Mouse (Mus musculus) hindbrain, embryonic 15.5 days (tissue): Measurements from ENCODE around the gene Pithd1. TPM values are rescaled to one million over a fixed set of nuclear protein-coding genes. Genes with fewer than 3 reads are reported as not detected.
A peak's percentile ranks its signal among the peaks of the same experiment; 100 is the strongest.

Experiments
- ATAC-seq: fragments of 200-750 bp; cut with Nextera tagmentation; 2 replicates; pipeline ENCODE4 v1.8.0; 2017; ENCODE audit warnings: low read depth, moderate number of reproducible peaks, moderate TSS enrichment; ENCODE audit not compliant: low FRiP score
- H3K27ac ChIP-seq: fragments of 300-500 bp; sonication (generic); replicated peaks from 2 replicates; pipeline ENCODE4 v1.5.1; 2015; ENCODE audit warnings: mild to moderate bottlenecking, inconsistent platforms
- H3K27me3 ChIP-seq: fragments of 300-500 bp; sonication (generic); 2 replicates; pipeline ENCODE4 v1.6.1; 2015; ENCODE audit warnings: control low read depth, inconsistent platforms
- H3K36me3 ChIP-seq: fragments of 300-500 bp; sonication (generic); 2 replicates; pipeline ENCODE4 v1.6.1; 2015; ENCODE audit warnings: control low read depth, inconsistent platforms
- H3K4me1 ChIP-seq: fragments of 300-500 bp; sonication (generic); replicated peaks from 2 replicates; pipeline ENCODE4 v1.6.1; 2015; ENCODE audit warnings: control low read depth, inconsistent platforms
- H3K4me2 ChIP-seq: fragments of 300-500 bp; sonication (generic); 2 replicates; pipeline ENCODE4 v1.6.1; 2015; ENCODE audit warnings: moderate library complexity, mild to moderate bottlenecking, inconsistent platforms
- H3K4me3 ChIP-seq: fragments of 300-500 bp; sonication (generic); 2 replicates; pipeline ENCODE4 v1.5.1; 2015; ENCODE audit warnings: mild to moderate bottlenecking, inconsistent platforms
- H3K9ac ChIP-seq: fragments of 300-500 bp; sonication (generic); 2 replicates; pipeline ENCODE4 v1.6.1; 2015; ENCODE audit warnings: inconsistent platforms
- H3K9me3 ChIP-seq: fragments of 300-500 bp; sonication (generic); 2 replicates; pipeline ENCODE4 v1.6.1; 2016; ENCODE audit warnings: control low read depth, inconsistent platforms
- WGBS: fragments of 180-500 bp; shearing (Covaris S2); methylation state at CpG from one replicate; pipeline ENCODE4 v1.1.7; 2015; 5-methylcytosine and 5-hydroxymethylcytosine counted together
- polyA plus RNA-seq: library from polyadenylated mRNA; unstranded; fragments of >200 nt; fragmentation: Nextera tagmentation; extraction: Ambion mirVana; gene quantifications from 2 replicates; pipeline ENCODE4 v1.2.1, GENCODE M21; 2015

Gene Pithd1
- polyA plus RNA-seq, 1 experiment from 2014 or later, result 63.6 TPM

- Histone ChIP-seq H3K36me3 (peaks cover 45% of the 10 kb centered on the region), H3K9ac (no peak overlapping the region), H3K9me3 (no peaks in the 10 kb centered on the region), H3K27ac (no peak overlapping the region), H3K4me3 (no peak overlapping the region), H3K4me2 (no peak overlapping the region), H3K27me3 (no peaks in the 10 kb centered on the region), H3K4me1 (peaks cover 43% of the 10 kb centered on the region)
- ATAC-seq, result no peak
- 65% methylated on average over 19 of the region's 19 CpGs for WGBS
Measured at GRCm38 (mm10) chr4:135968271-135968869, 18.7 kb downstream of the Pithd1 start.

GRCm38 (mm10) chr4:135967086-135967760 lies 19.8 kb downstream of the Pithd1 start:
- no peak overlapping the region for H3K4me2 ChIP-seq
- H3K9ac ChIP-seq, result no peak overlapping the region
- no peak overlapping the region for H3K4me3 ChIP-seq
- H3K4me1 ChIP-seq, result peaks cover 44% of the 10 kb centered on the region
- WGBS, result 90% methylated on average over 18 of the region's 18 CpGs
- no peak for ATAC-seq
- no peaks in the 10 kb centered on the region for H3K27me3 ChIP-seq
- no peak overlapping the region for H3K27ac ChIP-seq
- H3K9me3 ChIP-seq, result no peaks in the 10 kb centered on the region
- H3K36me3 ChIP-seq, result peaks cover 46% of the 10 kb centered on the region

GRCm38 (mm10) chr4:135966283-135966682 lies 20.8 kb downstream of the Pithd1 start:
- no peak overlapping the region for H3K4me3 ChIP-seq
- no peaks in the 10 kb centered on the region for H3K9me3 ChIP-seq
- no peak overlapping the region for H3K4me2 ChIP-seq
- H3K27me3 ChIP-seq, result no peaks in the 10 kb centered on the region
- ATAC-seq, result no peak
- peaks cover 52% of the 10 kb centered on the region for H3K36me3 ChIP-seq
- 91% methylated on average over 16 of the region's 16 CpGs for WGBS
- H3K9ac ChIP-seq, result no peak overlapping the region
- H3K27ac ChIP-seq, result no peak overlapping the region
- H3K4me1 ChIP-seq, result peaks cover 36% of the 10 kb centered on the region

DNA sequence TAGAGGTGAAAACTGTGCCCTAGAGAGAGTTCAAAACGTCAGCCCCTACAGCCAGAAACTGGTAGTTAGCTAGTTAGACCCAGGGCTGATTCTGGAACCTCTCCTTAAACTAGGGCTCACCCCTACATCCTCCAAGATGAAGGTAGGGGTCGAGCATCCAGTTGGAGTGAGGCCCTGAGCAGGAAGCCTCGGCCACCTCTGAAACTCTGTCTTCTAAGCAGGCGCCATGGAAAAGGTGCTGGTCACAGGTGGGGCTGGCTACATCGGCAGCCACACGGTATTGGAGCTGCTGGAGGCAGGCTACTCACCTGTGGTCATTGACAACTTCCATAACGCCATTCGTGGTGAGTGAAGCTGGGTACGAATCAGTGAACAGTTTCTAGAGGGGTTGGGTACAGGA lies 22.0 kb downstream of the Pithd1 start:
- H3K27me3 ChIP-seq, result no peaks in the 10 kb centered on the region
- H3K9ac ChIP-seq, result no peak overlapping the region
- peaks cover 26% of the 10 kb centered on the region for H3K4me1 ChIP-seq
- H3K9me3 ChIP-seq, result no peaks in the 10 kb centered on the region
- 84% methylated on average over 9 of the region's 9 CpGs for WGBS
- H3K36me3 ChIP-seq, result peaks cover 54% of the 10 kb centered on the region
- 0 out of 2 replicates have a peak overlapping the region, but pooled peaks have one; percentile 76 for H3K4me3 ChIP-seq
- H3K27ac ChIP-seq, result no peak overlapping the region
- peak overlapping the region; percentile 89 for H3K4me2 ChIP-seq
- ATAC-seq, result no peak

DNA sequence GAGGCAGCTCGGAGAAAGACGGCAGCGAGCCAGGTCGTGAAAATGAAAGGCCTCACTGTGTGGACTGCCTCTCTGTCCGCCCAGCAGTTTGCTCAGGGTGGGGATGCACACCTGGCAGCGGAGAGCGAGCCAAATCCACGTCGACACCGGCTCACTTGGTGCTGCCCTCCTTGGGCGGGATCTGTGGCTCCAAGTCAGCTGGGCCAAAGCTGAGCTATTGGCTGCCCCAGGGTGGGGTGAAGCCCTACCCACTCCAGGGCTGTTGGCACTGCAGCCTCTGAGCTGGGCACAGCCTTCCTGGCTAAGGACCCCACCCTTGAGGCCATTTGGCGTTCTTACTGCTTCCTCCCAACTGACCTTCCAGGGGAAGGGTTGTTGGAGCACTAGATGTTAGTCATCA lies 22.6 kb downstream of the Pithd1 start:
- H3K9me3 ChIP-seq, result no peaks in the 10 kb centered on the region
- 0 out of 2 replicates have a peak, but pooled peaks have one; percentile 0 for ATAC-seq
- peak overlapping the region; percentile 89 for H3K4me2 ChIP-seq
- H3K27ac ChIP-seq, result peak overlapping the region; percentile 85
- peak overlapping the region; percentile 76 for H3K4me3 ChIP-seq
- H3K27me3 ChIP-seq, result no peaks in the 10 kb centered on the region
- H3K36me3 ChIP-seq, result peaks cover 54% of the 10 kb centered on the region
- WGBS, result 2% methylated on average over 12 of the region's 12 CpGs
- H3K9ac ChIP-seq, result peak overlapping the region; percentile 81
- peaks cover 21% of the 10 kb centered on the region for H3K4me1 ChIP-seq

- H3K4me2 ChIP-seq, result peak within 1 kb of the TSS; percentile 89
- peaks cover 21% of the 10 kb centered on the region for H3K4me1 ChIP-seq
- peak within 1 kb of the TSS; percentile 93 for H3K27ac ChIP-seq
- no peaks in the 10 kb centered on the region for H3K9me3 ChIP-seq
- ATAC-seq, result peak; percentile 94
- no peaks in the 10 kb centered on the region for H3K27me3 ChIP-seq
- H3K9ac ChIP-seq, result peak within 1 kb of the TSS; percentile 81
- H3K36me3 ChIP-seq, result peaks cover 53% of the 10 kb centered on the region
- under 1% methylated on average over 56 of the region's 56 CpGs for WGBS
- H3K4me3 ChIP-seq, result peak within 1 kb of the TSS; percentile 76
Measured at GRCm38 (mm10) chr4:135963457-135964193, 23.4 kb downstream of the Pithd1 start, which contains the start of gene Gale. Gene Gale, plus strand, starts transcription at chr4:135963727.

DNA sequence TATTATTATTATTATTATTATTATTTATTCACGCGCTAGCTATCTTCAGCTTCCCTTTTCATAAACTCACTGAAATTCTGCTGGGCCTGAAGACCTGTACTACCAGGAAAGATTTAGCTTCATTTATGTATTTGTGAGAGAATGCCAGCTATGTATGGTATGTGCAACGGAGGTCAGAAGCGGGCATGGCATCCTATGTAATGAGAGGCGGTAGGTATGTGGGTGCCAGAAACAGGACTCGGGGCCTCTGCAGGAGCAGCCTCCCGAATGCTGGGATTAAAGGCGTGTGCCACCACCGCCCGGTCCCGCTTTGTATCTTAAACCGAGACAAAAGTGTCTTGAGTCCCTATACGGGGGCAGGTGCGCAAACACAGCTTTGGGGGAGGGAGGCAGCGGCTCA lies 24.1 kb downstream of the Pithd1 start:
- Histone ChIP-seq H3K4me3 (peak overlapping the region; percentile 76), H3K4me2 (peak overlapping the region; percentile 89), H3K27ac (peak overlapping the region; percentile 93), H3K9ac (peak overlapping the region; percentile 76), H3K27me3 (no peaks in the 10 kb centered on the region), H3K36me3 (peaks cover 46% of the 10 kb centered on the region), H3K9me3 (no peaks in the 10 kb centered on the region), H3K4me1 (peaks cover 21% of the 10 kb centered on the region)
- WGBS, result 7% methylated on average over 15 of the region's 15 CpGs
- no peak for ATAC-seq

DNA sequence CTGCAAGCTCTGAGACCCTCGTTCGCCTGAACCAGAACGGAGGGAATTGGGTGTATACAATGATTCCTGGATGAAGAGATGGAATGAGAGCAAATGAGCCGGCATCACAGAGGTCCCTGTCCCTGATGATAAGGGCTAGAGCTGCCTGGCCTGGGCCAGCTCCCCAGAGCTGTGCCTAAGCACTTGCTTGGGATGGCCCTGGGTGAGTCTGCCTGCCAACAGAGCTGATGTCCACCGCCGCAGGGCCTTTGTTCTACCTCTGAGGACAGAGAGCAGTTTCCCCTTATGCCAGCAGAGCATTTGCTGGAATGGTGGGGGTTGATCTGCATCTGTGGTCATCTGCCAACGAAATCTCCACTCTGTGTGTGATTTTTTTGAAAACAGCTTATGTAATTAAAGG lies 24.9 kb downstream of the Pithd1 start:
- peaks cover 21% of the 10 kb centered on the region for H3K4me1 ChIP-seq
- no peaks in the 10 kb centered on the region for H3K27me3 ChIP-seq
- no peak overlapping the region for H3K9ac ChIP-seq
- 89% methylated on average over 7 of the region's 7 CpGs for WGBS
- H3K36me3 ChIP-seq, result peaks cover 43% of the 10 kb centered on the region
- H3K9me3 ChIP-seq, result no peaks in the 10 kb centered on the region
- no peak overlapping the region for H3K27ac ChIP-seq
- H3K4me3 ChIP-seq, result no peak overlapping the region
- no peak for ATAC-seq
- peak overlapping the region; percentile 89; the same call in 1 of the 2 replicates for H3K4me2 ChIP-seq

DNA sequence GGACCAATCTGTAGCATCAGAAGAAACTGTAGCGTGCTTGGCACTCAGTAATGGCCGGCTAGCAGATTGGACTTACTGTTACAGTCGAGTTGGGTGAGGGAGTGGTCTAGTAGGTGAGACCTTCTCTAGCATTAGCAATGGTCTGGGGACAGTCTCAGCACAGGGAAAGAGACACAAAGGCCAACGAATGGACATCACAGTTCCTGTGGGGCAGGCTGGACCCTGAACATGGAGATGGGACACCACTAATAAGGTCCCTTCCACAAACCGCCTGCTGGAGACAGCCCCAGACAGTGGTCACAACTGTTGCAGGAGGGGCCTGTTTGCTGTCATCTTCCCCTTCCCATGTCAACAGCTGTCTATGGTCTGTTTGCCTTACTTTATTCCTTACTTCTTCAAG lies 25.4 kb downstream of the Pithd1 start:
- Histone ChIP-seq H3K4me3 (no peak overlapping the region), H3K27ac (no peak overlapping the region), H3K9ac (no peak overlapping the region), H3K36me3 (peaks cover 39% of the 10 kb centered on the region), H3K9me3 (no peaks in the 10 kb centered on the region), H3K4me1 (peaks cover 21% of the 10 kb centered on the region), H3K4me2 (no peak overlapping the region), H3K27me3 (no peaks in the 10 kb centered on the region)
- no peak for ATAC-seq
- WGBS, result 91% methylated on average over 5 of the region's 5 CpGs

DNA sequence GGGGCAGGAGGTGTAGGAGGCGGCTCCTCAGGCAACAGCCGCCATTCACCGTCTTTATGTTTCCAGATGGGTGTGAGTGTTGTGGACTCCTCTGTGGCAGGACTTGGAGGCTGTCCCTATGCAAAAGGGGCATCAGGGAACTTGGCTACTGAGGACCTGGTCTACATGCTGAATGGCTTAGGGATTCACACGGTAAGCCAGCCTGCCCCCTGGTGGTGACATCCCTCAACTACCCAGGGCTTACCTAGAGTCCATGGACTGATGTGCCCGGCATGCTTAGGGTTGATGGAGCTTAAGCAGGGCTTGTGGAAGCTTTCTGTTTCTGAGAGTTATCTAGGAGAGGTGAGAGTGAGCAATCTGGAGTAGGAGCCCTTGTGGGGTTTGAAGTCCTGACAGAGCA lies 26.3 kb downstream of the Pithd1 start:
- peaks cover 36% of the 10 kb centered on the region for H3K36me3 ChIP-seq

DNA sequence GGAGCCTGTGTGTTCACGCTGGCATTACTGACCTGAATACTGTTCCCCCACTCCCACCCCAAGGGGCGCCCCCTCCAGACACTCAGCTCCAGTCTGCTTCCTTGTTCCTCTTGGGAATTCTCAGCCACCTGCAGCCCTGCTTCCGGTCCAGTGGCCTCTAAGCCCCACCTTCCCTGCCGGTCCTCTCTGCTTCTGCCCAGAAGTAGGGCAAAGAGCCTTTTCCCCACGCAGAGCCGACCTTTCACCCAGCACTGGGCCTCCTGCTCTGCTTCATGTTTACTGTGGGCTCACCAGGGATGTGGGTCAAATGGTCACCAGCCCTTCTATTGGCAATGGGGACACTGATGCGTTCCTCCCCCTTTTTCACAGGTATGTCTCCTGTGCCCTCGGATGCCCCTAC lies 28.7 kb downstream of the Pithd1 start:
- 68% methylated on average over 8 of the region's 8 CpGs for WGBS
- Histone ChIP-seq H3K9me3 (no peaks in the 10 kb centered on the region), H3K36me3 (peaks cover 44% of the 10 kb centered on the region), H3K27ac (no peak overlapping the region), H3K4me3 (no peak overlapping the region), H3K4me1 (peaks cover 7% of the 10 kb centered on the region), H3K4me2 (no peak overlapping the region), H3K27me3 (no peaks in the 10 kb centered on the region), H3K9ac (no peak overlapping the region)
- no peak for ATAC-seq

More for the DNA sequence above, 26.3 kb downstream of the Pithd1 start:
- no peak overlapping the region for H3K27ac ChIP-seq
- H3K9ac ChIP-seq, result no peak overlapping the region
- no peak for ATAC-seq
- H3K4me1 ChIP-seq, result peaks cover 21% of the 10 kb centered on the region
- H3K9me3 ChIP-seq, result no peaks in the 10 kb centered on the region
- H3K27me3 ChIP-seq, result no peaks in the 10 kb centered on the region
- no peak overlapping the region for H3K4me3 ChIP-seq
- 20% methylated on average over 5 of the region's 5 CpGs for WGBS
- H3K4me2 ChIP-seq, result no peak overlapping the region

GRCm38 (mm10) chr4:135955886-135956285 lies 31.2 kb downstream of the Pithd1 start:
- no peak overlapping the region for H3K27ac ChIP-seq
- WGBS, result 79% methylated on average over 7 of the region's 9 CpGs
- peaks cover 49% of the 10 kb centered on the region for H3K36me3 ChIP-seq
- no peaks in the 10 kb centered on the region for H3K4me1 ChIP-seq
- no peak overlapping the region for H3K4me2 ChIP-seq
- no peaks in the 10 kb centered on the region for H3K27me3 ChIP-seq
- H3K4me3 ChIP-seq, result no peak overlapping the region
- no peak overlapping the region for H3K9ac ChIP-seq
- no peak for ATAC-seq
- H3K9me3 ChIP-seq, result no peaks in the 10 kb centered on the region
